Mouse (Mus musculus) bone marrow macrophage, adult 2 months (primary cell): ENCODE data around the gene Ncoa3.

Source experiments
- CTCF ChIP-seq: IDR thresholded peaks from 2 replicates; pipeline ENCODE4 v1.5.1; 2012; ENCODE audit warnings: low read depth, mild to moderate bottlenecking, low read length, moderate library complexity
- POLR2A ChIP-seq: IDR thresholded peaks from 2 replicates; pipeline ENCODE4 v1.6.1; 2012; ENCODE audit warnings: mild to moderate bottlenecking, low read depth, low read length, borderline replicate concordance

DNA sequence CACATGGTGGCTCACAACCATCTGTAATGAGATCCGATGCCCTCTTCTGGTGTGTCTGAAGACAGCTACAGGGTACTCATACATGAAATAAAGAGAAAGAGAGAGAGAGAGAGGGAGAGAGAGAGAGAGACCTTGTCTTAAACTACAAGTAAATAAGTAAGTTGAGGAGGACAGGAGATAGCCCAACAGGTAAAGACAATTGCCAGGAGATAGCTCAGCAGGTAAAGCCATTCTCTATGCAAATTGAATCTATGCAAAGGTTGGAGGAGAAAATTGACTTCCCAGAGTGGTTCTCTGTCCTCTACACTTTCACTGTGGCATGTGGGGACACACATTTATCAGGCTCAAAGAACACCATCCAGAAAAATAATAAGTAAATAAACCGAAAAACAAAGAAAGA, 49.3 kb upstream of the Ncoa3 start:
- TF ChIP-seq CTCF (no peak), POLR2A (no peak)
